Mouse (Mus musculus): ENCODE data around the gene Foxf1. TPM values are rescaled to one million over a fixed set of nuclear protein-coding genes. Genes with fewer than 3 reads are reported as not detected.

Foxf1 gene
- polyA plus RNA-seq, 1 experiment = not detected

DNA sequence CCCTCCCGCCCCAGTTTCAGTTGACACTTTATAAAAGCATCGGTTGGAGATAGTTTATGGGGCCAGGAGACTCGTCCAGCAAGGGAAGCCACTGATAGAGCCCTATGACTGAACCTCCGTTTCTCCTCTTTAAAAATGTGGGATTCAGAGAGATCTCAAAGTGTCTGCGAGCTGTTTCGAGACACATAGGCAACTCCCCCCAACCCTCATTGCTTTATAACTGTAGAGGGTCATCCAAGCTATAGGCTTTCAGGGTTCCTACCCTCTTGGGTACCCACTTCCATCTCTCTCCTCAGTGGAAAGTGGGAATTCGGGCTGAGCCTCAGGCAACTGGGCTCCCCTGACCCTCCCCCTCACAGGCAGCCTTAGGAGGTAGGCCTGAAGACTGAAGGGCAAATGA lies 2.8 kb upstream of the Foxf1 start:
- H3K4me1 ChIP-seq (ENCODE audit: control insufficient read depth, insufficient read depth, low read length) = no peaks in the 10 kb centered on the region
- H3K4me3 ChIP-seq (ENCODE audit: insufficient read depth, low read length) = no peak overlapping the region
- no peak for TF ChIP-seq POLR2A (IDR thresholded peaks at IDR 0.05; ENCODE audit: borderline replicate concordance, low read depth, low read length)
- no peak for TF ChIP-seq CTCF (IDR thresholded peaks at IDR 0.05; ENCODE audit: low read depth, low read length)
- H3K27ac ChIP-seq (ENCODE audit: insufficient read depth, low read depth, low read length) = no peak overlapping the region

- Histone ChIP-seq H3K4me1 (ENCODE audit: control insufficient read depth, insufficient read depth, low read length) (no peaks in the 10 kb centered on the region), H3K27ac (ENCODE audit: insufficient read depth, low read depth, low read length) (no peak overlapping the region), H3K4me3 (ENCODE audit: insufficient read depth, low read length) (no peak overlapping the region)
- TF ChIP-seq CTCF (IDR thresholded peaks at IDR 0.05; ENCODE audit: low read depth, low read length) = no peak
Measured at GRCm38 (mm10) chr8:121082218-121083092, 1.7 kb upstream of the Foxf1 start.

DNA sequence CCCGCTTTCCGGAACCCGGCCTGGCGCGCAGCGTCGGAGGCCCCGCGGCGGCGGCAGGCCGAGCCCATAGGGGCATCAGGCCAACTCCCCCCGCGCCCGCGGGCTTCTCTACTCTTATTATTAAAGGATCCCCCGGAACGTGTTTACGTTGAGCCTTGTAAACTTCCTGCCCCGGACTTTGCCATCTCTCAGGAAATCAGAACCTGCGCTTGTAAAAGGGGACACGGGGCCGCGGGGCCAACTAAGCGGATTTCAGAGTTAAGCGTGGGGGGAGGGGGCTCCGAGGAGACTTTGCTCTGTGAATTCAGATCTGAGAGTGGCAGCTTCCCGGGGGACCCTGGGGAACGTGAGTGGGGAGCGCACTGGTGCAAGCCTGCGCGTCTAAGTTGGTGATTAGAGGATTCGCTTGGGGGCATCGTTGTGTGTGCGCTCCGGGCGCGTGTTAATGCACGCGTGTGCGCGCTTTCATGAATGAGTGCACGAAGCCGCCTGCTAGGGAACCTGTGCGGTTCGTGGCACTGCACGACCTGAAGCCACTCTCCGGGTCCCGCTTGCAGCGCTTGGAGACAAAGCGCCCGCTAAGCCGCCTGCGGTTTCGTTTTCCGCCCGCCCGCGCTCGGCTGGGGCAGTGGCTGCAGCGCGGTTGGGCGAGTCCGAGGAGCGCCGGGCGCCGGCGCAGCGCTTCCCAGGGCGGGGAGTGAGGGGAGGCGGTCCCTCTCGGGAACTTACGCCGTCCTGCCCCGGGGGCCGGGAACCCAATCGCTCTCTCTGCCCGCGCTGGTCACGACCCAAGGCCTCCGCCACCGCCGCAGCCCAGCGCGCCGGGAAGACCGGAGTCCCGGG lies 872 bp upstream of the Foxf1 start:
- peak overlapping the region; percentile 66 for H3K4me3 ChIP-seq (ENCODE audit: insufficient read depth, low read length)
- TF ChIP-seq POLR2A (IDR thresholded peaks at IDR 0.05; ENCODE audit: borderline replicate concordance, low read depth, low read length) (no peak), CTCF (IDR thresholded peaks at IDR 0.05; ENCODE audit: low read depth, low read length) (no peak)
- H3K4me1 ChIP-seq (ENCODE audit: control insufficient read depth, insufficient read depth, low read length) = no peaks in the 10 kb centered on the region
- H3K27ac ChIP-seq (ENCODE audit: insufficient read depth, low read depth, low read length) = no peak overlapping the region

DNA sequence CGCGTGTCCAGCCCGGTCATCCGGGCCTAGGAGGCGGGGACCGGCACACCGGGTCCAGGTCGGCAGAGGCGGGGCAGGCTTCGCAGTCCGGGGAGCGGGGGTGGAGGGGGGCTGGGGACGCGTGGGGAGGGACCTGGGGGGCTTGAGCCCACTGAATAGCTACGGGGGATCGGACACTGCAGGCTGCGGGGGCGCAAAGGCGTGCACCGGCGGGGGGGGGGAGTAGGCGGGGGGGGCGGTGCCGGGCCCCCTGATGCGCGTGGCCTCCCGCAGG lies 313 bp upstream of the Foxf1 start:
- Histone ChIP-seq H3K4me1 (ENCODE audit: control insufficient read depth, insufficient read depth, low read length) (no peaks in the 10 kb centered on the region), H3K27ac (ENCODE audit: insufficient read depth, low read depth, low read length) (no peak overlapping the region), H3K4me3 (ENCODE audit: insufficient read depth, low read length) (peak overlapping the region; percentile 66)
- no peak for TF ChIP-seq CTCF (IDR thresholded peaks at IDR 0.05; ENCODE audit: low read depth, low read length)
- no peak for TF ChIP-seq POLR2A (IDR thresholded peaks at IDR 0.05; ENCODE audit: borderline replicate concordance, low read depth, low read length)

DNA sequence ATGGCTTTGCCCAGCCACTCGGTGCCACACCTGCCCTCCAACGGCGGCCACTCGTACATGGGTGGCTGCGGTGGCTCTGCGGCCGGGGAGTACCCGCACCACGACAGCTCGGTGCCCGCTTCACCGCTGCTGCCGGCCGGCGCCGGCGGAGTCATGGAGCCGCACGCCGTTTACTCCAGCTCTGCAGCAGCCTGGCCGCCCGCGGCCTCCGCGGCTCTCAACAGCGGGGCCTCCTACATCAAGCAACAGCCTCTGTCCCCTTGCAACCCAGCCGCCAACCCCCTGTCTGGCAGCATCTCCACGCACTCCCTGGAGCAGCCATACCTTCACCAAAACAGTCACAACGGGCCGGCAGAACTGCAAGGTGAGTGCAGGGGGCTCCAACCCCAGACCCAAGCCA lies 825 bp downstream of the Foxf1 start:
- H3K4me3 ChIP-seq (ENCODE audit: insufficient read depth, low read length) = no peak overlapping the region
- TF ChIP-seq CTCF (IDR thresholded peaks at IDR 0.05; ENCODE audit: low read depth, low read length) (no peak), POLR2A (IDR thresholded peaks at IDR 0.05; ENCODE audit: borderline replicate concordance, low read depth, low read length) (no peak)

DNA sequence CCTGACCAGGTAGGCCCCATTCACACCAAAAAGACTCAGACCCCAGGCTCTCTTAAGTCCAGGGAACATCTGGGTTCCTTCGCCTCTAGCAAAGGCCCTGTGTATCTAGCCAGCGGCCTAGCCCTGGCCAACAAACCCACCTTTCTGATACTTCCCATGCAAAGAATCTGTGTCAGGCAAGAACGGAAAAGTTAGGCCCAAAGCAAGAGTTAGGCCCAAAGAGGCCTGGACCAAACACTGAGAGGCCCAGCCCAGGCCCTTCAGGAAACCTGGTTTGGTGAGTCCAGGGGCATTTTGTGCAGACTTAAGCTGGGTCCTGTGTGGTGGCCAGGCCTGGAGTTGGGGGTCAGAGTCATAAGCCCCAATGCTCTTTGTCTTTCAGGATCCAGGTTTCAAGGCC lies 1.4 kb downstream of the Foxf1 start:
- Histone ChIP-seq H3K4me3 (ENCODE audit: insufficient read depth, low read length) (no peak overlapping the region), H3K27ac (ENCODE audit: insufficient read depth, low read depth, low read length) (no peak overlapping the region), H3K4me1 (ENCODE audit: control insufficient read depth, insufficient read depth, low read length) (no peaks in the 10 kb centered on the region)
- TF ChIP-seq CTCF (IDR thresholded peaks at IDR 0.05; ENCODE audit: low read depth, low read length) (no peak), POLR2A (IDR thresholded peaks at IDR 0.05; ENCODE audit: borderline replicate concordance, low read depth, low read length) (no peak)

More for the DNA sequence above, 825 bp downstream of the Foxf1 start:
- Histone ChIP-seq H3K4me1 (ENCODE audit: control insufficient read depth, insufficient read depth, low read length) (no peaks in the 10 kb centered on the region), H3K27ac (ENCODE audit: insufficient read depth, low read depth, low read length) (no peak overlapping the region)

DNA sequence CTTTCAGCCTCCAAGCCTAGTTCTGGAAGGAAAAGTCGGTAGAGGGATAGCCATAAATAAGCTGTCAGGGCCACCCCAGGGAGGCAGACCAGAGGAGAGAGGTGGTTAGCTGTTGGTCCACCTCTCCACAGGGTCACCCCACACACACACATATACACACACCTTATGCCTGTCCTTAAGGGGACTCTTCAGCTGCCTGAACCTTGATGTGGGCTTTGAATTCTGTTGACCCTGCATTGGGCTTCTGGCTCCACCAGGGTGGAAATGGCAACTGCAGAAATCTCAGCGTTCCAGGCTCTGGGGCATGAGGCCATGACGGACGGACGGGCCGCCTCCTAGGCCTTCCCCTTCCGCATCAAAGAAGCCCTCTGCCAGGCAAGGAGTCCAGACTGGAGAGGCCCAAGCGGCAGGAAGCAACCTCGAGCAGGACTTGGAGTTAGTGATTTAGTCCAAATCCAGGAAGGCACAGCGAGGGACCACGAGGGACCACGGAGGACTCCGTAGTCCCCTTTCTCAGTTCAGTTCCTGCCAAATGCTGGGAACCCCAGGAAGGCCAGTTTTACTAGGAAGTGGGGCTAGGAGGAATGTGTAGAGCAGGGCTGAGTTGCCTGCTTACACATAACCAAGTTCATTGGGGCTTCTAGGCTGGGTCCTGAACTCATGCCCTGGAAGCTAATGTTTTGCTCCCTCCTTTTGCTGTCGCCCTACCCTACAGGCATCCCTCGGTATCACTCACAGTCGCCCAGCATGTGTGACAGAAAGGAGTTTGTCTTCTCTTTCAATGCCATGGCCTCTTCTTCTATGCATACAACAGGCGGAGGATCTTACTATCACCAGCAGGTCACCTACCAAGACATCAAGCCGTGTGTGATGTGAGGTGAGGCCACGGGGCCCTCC lies 2.1 kb downstream of the Foxf1 start:
- no peak overlapping the region for H3K4me3 ChIP-seq (ENCODE audit: insufficient read depth, low read length)
- H3K27ac ChIP-seq (ENCODE audit: insufficient read depth, low read depth, low read length) = no peak overlapping the region
- H3K4me1 ChIP-seq (ENCODE audit: control insufficient read depth, insufficient read depth, low read length) = no peaks in the 10 kb centered on the region
- TF ChIP-seq POLR2A (IDR thresholded peaks at IDR 0.05; ENCODE audit: borderline replicate concordance, low read depth, low read length) (no peak), CTCF (IDR thresholded peaks at IDR 0.05; ENCODE audit: low read depth, low read length) (no peak)

- Histone ChIP-seq H3K4me3 (ENCODE audit: insufficient read depth, low read length) (no peak overlapping the region), H3K4me1 (ENCODE audit: control insufficient read depth, insufficient read depth, low read length) (no peaks in the 10 kb centered on the region), H3K27ac (ENCODE audit: insufficient read depth, low read depth, low read length) (no peak overlapping the region)
- TF ChIP-seq CTCF (IDR thresholded peaks at IDR 0.05; ENCODE audit: low read depth, low read length) = no peak
- no peak for TF ChIP-seq POLR2A (IDR thresholded peaks at IDR 0.05; ENCODE audit: borderline replicate concordance, low read depth, low read length)
Measured at GRCm38 (mm10) chr8:121088281-121088680, 4.1 kb downstream of the Foxf1 start.

GRCm38 (mm10) chr8:121088871-121089630 lies 4.9 kb downstream of the Foxf1 start:
- H3K27ac ChIP-seq (ENCODE audit: insufficient read depth, low read depth, low read length) = no peak overlapping the region
- H3K4me3 ChIP-seq (ENCODE audit: insufficient read depth, low read length) = no peak overlapping the region
- no peak for TF ChIP-seq POLR2A (IDR thresholded peaks at IDR 0.05; ENCODE audit: borderline replicate concordance, low read depth, low read length)
- no peak for TF ChIP-seq CTCF (IDR thresholded peaks at IDR 0.05; ENCODE audit: low read depth, low read length)
- H3K4me1 ChIP-seq (ENCODE audit: control insufficient read depth, insufficient read depth, low read length) = no peaks in the 10 kb centered on the region

All from bone marrow macrophage, adult 2 months (primary cell).